Mouse (Mus musculus): ENCODE measurements around the gene C2cd3. TPM values are rescaled to one million over a fixed set of nuclear protein-coding genes. Genes with fewer than 3 reads are reported as not detected.

Gene C2cd3
- polyA plus RNA-seq, 1 experiment from 2014 or later = 25.7 TPM

DNA sequence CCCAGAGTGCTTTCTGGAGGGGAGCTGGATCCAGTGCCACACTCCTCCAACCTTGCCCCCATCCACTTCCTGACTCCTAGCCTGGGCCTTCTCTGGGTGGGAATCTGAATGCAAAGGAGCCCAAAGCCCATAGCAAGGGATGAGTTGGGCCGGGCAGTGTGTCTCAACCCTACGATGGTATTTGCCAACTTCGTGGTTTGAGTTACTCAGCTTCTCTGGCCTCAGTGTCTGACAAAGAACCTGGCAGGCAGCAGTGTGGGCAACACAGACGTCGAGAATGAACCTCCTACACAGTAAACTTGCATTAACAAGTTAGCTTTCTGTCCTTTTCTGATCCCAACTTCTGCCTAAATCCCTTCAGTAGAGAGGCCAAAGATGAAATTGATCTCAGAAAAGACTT is 112.5 kb downstream of the C2cd3 start:
- H3K4me2 ChIP-seq (ENCODE audit: low read length) = no peak overlapping the region
- no peaks in the 10 kb centered on the region for H3K27me3 ChIP-seq (replicated peaks; ENCODE audit: control insufficient read depth, insufficient read depth, low read length)
- no peak overlapping the region for H3K27ac ChIP-seq (ENCODE audit: low read depth, low read length)
- H3K4me3 ChIP-seq (ENCODE audit: low read depth, low read length) = no peak overlapping the region
- H3K9ac ChIP-seq (ENCODE audit: low read length) = no peak overlapping the region
- ATAC-seq = no peak
- 0 out of 2 replicates have a peak, but pooled peaks cover 4% of the 10 kb centered on the region for H3K4me1 ChIP-seq (ENCODE audit: control insufficient read depth, insufficient read depth, low read length)
- no peaks in the 10 kb centered on the region for H3K9me3 ChIP-seq (replicated peaks; ENCODE audit: control insufficient read depth, low read length)
- 90% methylated on average over 5 of the region's 5 CpGs for WGBS
- no peak for DNase-seq (ENCODE audit: low spot score)
- H3K36me3 ChIP-seq (ENCODE audit: control insufficient read depth, insufficient read depth, low read length) = no peaks in the 10 kb centered on the region

DNA sequence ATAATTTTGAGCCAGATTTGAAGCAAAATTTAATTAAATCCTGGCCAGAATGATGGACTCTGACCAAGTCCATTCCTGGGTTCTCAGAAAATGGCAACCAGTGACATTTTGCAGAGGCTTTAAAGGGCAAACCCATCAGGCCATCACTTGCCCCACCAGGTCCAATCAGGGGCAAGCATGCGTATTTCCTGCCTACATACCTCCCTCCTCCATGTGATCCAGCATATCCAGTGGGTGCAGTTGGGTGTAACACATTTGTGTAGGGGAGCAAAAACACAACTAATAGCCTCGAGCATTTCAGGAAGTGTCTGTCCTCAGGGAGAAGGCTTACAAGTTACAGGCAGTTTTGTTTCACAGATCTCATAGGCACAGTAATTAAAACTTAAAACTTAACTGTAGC is 115.3 kb downstream of the C2cd3 start:
- Histone ChIP-seq H3K27ac (ENCODE audit: low read depth, low read length) (no peak overlapping the region), H3K36me3 (ENCODE audit: control insufficient read depth, insufficient read depth, low read length) (no peaks in the 10 kb centered on the region), H3K9me3 (replicated peaks; ENCODE audit: control insufficient read depth, low read length) (no peaks in the 10 kb centered on the region), H3K4me1 (ENCODE audit: control insufficient read depth, insufficient read depth, low read length) (0 out of 2 replicates have a peak, but pooled peaks cover 4% of the 10 kb centered on the region), H3K4me2 (ENCODE audit: low read length) (no peak overlapping the region), H3K4me3 (ENCODE audit: low read depth, low read length) (no peak overlapping the region), H3K27me3 (replicated peaks; ENCODE audit: control insufficient read depth, insufficient read depth, low read length) (no peaks in the 10 kb centered on the region), H3K9ac (ENCODE audit: low read length) (no peak overlapping the region)
- no peak for ATAC-seq
- 71% methylated on average over 2 of the region's 2 CpGs for WGBS
- DNase-seq (ENCODE audit: low spot score) = no peak

DNA sequence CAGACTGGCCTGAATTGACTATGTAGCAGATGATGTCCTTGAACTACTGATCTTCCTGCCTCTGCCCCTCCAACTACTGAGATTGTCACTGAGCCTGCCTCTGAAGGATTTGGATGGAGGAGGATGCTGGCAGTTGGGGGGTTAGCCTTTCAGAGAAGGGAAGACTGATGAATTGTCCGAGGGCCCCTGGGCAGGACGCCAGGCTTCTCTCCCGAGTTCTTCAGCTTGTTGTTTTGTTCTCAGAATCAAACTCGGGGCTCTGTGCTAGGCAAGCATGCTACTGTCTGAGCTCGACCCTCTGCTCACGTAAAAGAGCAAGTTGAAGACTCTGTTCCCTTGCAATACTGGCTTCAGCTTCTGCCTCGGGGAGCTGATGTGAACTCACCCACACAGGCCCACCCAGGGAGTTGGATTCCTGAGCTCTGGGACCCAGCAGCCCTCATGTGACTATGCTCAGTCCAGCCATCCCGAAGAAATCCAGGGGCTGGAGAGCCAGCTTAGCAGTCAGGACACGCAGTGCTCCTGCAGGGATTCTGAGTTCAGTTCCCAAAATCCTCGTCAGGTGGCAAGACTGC is 116.5 kb downstream of the C2cd3 start:
- ATAC-seq (peak; percentile 65), DNase-seq (ENCODE audit: low spot score) (peak; percentile 60)
- WGBS = 14% methylated on average over 10 of the region's 10 CpGs
- H3K4me3 ChIP-seq (ENCODE audit: low read depth, low read length) = no peak overlapping the region
- H3K36me3 ChIP-seq (ENCODE audit: control insufficient read depth, insufficient read depth, low read length) = no peaks in the 10 kb centered on the region
- H3K4me1 ChIP-seq (ENCODE audit: control insufficient read depth, insufficient read depth, low read length) = peaks cover 12% of the 10 kb centered on the region; the same call in 1 of the 2 replicates
- peak overlapping the region; percentile 27; the same call in 1 of the 2 replicates for H3K27ac ChIP-seq (ENCODE audit: low read depth, low read length)
- no peaks in the 10 kb centered on the region for H3K27me3 ChIP-seq (replicated peaks; ENCODE audit: control insufficient read depth, insufficient read depth, low read length)
- H3K9me3 ChIP-seq (replicated peaks; ENCODE audit: control insufficient read depth, low read length) = no peaks in the 10 kb centered on the region
- peak overlapping the region; percentile 32 for H3K9ac ChIP-seq (ENCODE audit: low read length)
- H3K4me2 ChIP-seq (ENCODE audit: low read length) = no peak overlapping the region

DNA sequence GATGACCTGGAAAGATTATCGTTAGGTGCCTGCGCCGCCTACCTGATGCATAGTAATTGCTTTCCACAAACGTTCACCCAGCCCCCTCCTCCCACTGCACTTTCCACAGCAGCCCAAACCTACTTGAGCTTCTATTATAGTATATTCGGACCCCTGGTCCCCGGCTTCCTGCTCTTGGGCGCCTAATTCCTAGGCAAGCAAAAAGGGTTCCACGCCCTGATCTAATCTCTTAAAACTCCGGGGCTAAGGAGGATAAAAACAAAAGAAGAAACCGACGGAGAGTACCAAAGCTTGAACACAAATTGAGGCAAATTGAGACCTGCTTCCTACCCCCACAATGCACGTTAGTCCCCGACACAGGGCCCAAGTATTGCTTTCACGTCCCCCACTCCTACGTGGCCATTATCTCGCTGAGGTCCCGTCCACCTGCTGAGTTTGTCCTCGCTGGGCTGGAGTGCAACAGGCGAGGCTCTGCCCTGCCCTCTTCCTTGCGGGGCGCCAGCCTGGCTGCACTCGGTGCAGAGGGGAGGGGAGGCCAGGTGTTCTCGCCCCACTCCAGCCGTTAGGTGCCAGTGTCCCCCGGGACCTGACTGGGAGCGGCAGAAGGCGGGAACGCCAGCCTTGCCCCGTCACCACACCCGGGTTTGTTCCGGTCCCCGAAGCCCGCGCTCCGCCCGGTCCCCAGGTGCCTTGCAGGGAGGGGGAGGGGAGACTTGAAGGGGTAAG is 120.5 kb downstream of the C2cd3 start:
- DNase-seq (ENCODE audit: low spot score) (no peak), ATAC-seq (peak; percentile 16; the same call in 1 of the 2 replicates)
- Histone ChIP-seq H3K9me3 (replicated peaks; ENCODE audit: control insufficient read depth, low read length) (no peaks in the 10 kb centered on the region), H3K4me1 (ENCODE audit: control insufficient read depth, insufficient read depth, low read length) (peaks cover 23% of the 10 kb centered on the region; the same call in 1 of the 2 replicates), H3K4me3 (ENCODE audit: low read depth, low read length) (peak overlapping the region; percentile 32), H3K27me3 (replicated peaks; ENCODE audit: control insufficient read depth, insufficient read depth, low read length) (no peaks in the 10 kb centered on the region), H3K36me3 (ENCODE audit: control insufficient read depth, insufficient read depth, low read length) (no peaks in the 10 kb centered on the region), H3K27ac (ENCODE audit: low read depth, low read length) (no peak overlapping the region), H3K9ac (ENCODE audit: low read length) (peak overlapping the region; percentile 51), H3K4me2 (ENCODE audit: low read length) (peak overlapping the region; percentile 69)
- WGBS = 3% methylated on average over 35 of the region's 36 CpGs

DNA sequence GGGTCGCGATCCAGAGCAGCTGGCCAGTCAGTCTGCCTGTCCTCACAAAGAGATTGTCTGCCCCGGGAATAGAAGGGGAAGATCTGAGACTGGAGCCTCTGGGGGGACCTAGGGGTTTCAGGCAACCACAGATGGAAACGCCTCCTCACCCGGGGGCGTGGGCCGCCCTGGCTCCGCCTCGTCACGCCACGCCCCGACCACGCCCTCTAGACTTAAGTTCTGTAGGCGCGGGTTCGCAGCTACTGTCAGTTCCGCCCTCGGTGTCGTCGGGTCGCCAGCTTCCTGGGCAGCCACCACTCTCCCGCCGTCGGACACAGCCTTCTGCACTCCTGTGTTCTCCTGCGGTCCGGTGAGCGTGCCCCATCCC is 121.1 kb downstream of the C2cd3 start, which contains the start of gene Ucp2:
Gene Ucp2 (plus strand): TSS at position 221 of the 367 bp plus-strand sequence.
- 1% methylated on average over 27 of the region's 27 CpGs for WGBS
- ATAC-seq (peak; percentile 35; the same call in 1 of the 2 replicates), DNase-seq (ENCODE audit: low spot score) (peak; percentile 60)
- Histone ChIP-seq H3K4me2 (ENCODE audit: low read length) (peak within 1 kb of the TSS; percentile 69), H3K27me3 (replicated peaks; ENCODE audit: control insufficient read depth, insufficient read depth, low read length) (no peaks in the 10 kb centered on the region), H3K9me3 (replicated peaks; ENCODE audit: control insufficient read depth, low read length) (no peaks in the 10 kb centered on the region), H3K4me3 (ENCODE audit: low read depth, low read length) (peak within 1 kb of the TSS; percentile 32), H3K27ac (ENCODE audit: low read depth, low read length) (no peak within 1 kb of the TSS), H3K4me1 (ENCODE audit: control insufficient read depth, insufficient read depth, low read length) (peaks cover 23% of the 10 kb centered on the region; the same call in 1 of the 2 replicates), H3K9ac (ENCODE audit: low read length) (peak within 1 kb of the TSS; percentile 51), H3K36me3 (ENCODE audit: control insufficient read depth, insufficient read depth, low read length) (no peaks in the 10 kb centered on the region)

DNA sequence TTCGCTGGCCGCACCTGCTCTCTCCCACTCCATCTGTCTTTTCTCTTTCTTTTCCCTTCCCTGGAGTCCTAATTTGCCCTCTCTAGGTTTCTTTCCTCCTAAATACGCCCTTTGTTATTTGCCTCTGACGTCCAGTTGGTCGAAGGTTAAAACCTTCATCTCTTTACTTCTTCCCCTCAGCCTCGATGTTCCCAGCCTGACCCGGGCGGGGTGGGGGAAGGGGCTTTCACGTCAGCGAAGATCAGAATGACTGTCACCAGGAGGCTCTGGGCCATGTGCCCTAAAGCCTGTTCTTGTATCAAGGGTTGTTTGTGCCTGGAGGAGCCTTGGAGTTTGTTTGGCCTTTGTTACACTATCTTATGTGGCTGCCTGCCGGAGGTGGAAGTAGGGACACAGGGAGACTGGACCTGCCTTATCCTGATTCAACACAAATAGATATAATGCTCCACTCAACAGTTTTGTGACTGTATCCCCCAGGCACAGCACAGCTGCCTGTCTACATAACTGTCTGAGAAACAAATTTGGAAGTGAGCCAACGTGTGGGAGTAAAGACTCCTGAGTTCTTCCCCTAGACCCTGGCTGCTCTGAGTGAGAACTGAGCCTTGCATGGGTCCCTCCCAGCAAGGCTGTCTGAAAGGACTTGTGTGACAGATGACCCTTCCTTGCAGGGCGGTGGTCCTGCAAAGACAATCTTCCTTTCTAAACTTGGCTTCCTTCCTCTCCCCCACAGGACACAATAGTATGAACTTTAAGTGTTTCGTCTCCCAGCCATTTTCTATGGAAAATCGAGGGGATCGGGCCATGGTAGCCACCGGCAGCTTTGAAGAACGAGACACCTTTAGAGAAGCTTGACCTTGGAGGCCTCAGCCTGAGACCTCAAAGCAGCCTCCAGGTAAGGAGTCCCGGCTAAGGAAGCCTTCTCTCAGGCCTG is 121.7 kb downstream of the C2cd3 start:
- Histone ChIP-seq H3K27ac (ENCODE audit: low read depth, low read length) (no peak overlapping the region), H3K9ac (ENCODE audit: low read length) (peak overlapping the region; percentile 51; the same call in 1 of the 2 replicates), H3K4me2 (ENCODE audit: low read length) (peak overlapping the region; percentile 69), H3K27me3 (replicated peaks; ENCODE audit: control insufficient read depth, insufficient read depth, low read length) (no peaks in the 10 kb centered on the region), H3K36me3 (ENCODE audit: control insufficient read depth, insufficient read depth, low read length) (no peaks in the 10 kb centered on the region), H3K4me1 (ENCODE audit: control insufficient read depth, insufficient read depth, low read length) (peaks cover 20% of the 10 kb centered on the region; the same call in 1 of the 2 replicates), H3K4me3 (ENCODE audit: low read depth, low read length) (peak overlapping the region; percentile 32), H3K9me3 (replicated peaks; ENCODE audit: control insufficient read depth, low read length) (no peaks in the 10 kb centered on the region)
- WGBS = 42% methylated on average over 19 of the region's 19 CpGs
- DNase-seq (ENCODE audit: low spot score) (peak; percentile 72), ATAC-seq (peak; percentile 26; the same call in 1 of the 2 replicates)

DNA sequence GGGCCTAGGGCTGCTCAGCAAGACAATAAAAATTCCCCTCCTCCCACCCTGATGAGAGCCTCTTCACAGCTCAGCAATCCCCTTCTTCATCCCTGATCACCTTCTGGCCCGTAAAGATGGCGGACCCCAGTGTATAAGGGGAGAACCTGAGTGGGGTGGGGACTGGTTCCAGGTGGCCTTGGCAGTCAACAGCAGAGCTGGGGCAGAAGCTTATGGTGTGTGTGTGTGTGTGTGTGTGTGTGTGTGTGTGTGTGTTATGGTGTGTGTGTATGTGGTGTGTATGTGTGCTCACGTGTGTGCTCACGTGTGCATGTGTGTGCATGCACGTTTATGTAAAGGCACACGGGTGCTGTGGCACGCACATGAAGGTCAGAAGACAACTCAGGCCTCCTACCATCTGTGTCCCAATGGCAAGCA is 122.4 kb downstream of the C2cd3 start:
- H3K9me3 ChIP-seq (replicated peaks; ENCODE audit: control insufficient read depth, low read length) = no peaks in the 10 kb centered on the region
- H3K4me1 ChIP-seq (ENCODE audit: control insufficient read depth, insufficient read depth, low read length) = peaks cover 20% of the 10 kb centered on the region; the same call in 1 of the 2 replicates
- no peak overlapping the region for H3K4me3 ChIP-seq (ENCODE audit: low read depth, low read length)
- 0 out of 2 replicates have a peak overlapping the region, but pooled peaks have one; percentile 69 for H3K4me2 ChIP-seq (ENCODE audit: low read length)
- no peaks in the 10 kb centered on the region for H3K27me3 ChIP-seq (replicated peaks; ENCODE audit: control insufficient read depth, insufficient read depth, low read length)
- no peak overlapping the region for H3K27ac ChIP-seq (ENCODE audit: low read depth, low read length)
- no peak for ATAC-seq
- WGBS = 97% methylated on average over 7 of the region's 7 CpGs
- no peaks in the 10 kb centered on the region for H3K36me3 ChIP-seq (ENCODE audit: control insufficient read depth, insufficient read depth, low read length)
- no peak for DNase-seq (ENCODE audit: low spot score)
- no peak overlapping the region for H3K9ac ChIP-seq (ENCODE audit: low read length)

DNA sequence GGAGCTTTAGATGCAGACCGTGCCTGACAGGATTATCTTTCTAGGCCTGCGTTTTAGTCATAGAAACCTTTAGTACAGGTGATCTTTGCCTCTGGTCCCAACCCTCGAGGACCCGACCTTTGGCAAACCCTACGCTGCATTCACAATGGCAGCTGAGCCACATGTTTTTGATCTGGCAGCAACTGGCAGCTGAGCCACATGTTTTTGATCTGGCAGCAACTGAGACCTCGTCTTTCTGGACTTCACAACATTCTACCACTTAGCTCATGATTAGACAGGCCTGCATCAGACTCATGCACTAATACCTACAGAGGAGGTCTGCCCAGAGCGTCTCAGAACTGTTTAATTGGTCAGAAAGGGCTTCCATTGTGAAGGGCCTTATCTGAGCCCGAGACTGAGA is 123.0 kb downstream of the C2cd3 start:
- Histone ChIP-seq H3K4me2 (ENCODE audit: low read length) (peak overlapping the region; percentile 26), H3K27ac (ENCODE audit: low read depth, low read length) (peak overlapping the region; percentile 64), H3K36me3 (ENCODE audit: control insufficient read depth, insufficient read depth, low read length) (no peaks in the 10 kb centered on the region), H3K27me3 (replicated peaks; ENCODE audit: control insufficient read depth, insufficient read depth, low read length) (no peaks in the 10 kb centered on the region), H3K9me3 (replicated peaks; ENCODE audit: control insufficient read depth, low read length) (no peaks in the 10 kb centered on the region), H3K4me3 (ENCODE audit: low read depth, low read length) (no peak overlapping the region), H3K9ac (ENCODE audit: low read length) (peak overlapping the region; percentile 21; the same call in 1 of the 2 replicates), H3K4me1 (ENCODE audit: control insufficient read depth, insufficient read depth, low read length) (peaks cover 20% of the 10 kb centered on the region; the same call in 1 of the 2 replicates)
- no peak for ATAC-seq
- peak; percentile 13 for DNase-seq (ENCODE audit: low spot score)
- WGBS = 47% methylated on average over 8 of the region's 8 CpGs
